Comparison of ENCODE assay signal across 9 mouse cellular contexts in the genomic region with DNA sequence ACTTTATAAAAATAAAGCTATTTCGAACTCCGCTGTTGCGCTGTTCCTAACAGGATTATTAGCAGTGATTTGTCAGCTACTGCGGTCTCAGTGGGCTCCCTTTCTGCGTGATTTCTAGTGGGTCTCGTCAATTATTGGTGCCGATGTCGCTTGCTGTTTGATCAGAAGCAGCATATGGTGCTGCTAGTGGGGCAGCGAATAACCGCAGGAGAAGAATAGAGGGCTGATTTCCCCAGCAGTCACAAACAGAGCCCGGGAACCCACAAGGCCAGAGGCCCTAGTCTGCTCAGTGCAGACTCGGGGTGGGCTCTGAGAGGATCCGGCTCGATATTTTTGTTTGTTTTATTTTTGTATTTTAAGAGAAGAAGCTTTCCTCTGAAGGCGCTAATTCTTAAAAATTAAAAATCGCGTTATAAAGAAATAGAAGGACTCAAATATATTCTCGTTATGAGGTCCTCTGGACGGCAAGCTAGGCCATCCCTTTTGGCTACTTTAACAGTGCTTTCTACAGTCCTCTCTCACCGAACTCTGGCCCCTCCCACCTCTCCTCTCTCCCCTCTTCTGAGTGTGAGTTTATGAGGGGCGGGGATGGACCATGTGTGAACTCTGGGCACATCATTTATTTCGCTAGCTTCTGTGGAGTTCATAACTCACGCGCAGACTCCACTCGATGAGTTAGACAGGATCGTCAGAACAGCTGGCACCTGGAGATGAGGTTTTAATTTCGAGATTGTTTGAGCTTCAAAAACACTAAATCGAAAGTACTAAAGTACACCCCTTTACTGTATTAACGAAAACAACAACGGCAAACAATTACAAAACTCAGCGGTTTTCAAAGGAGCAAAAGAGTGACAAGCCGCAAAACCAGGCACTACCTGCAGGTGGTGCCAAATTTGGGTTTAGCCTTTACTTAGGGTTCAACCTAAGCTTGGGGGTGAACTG. TPM values are rescaled to one million over a fixed set of nuclear protein-coding genes. Genes with fewer than 3 reads are reported as not detected.
DNase-seq lines count a peak whose midpoint lies in the region; ATAC-seq and TF ChIP-seq lines count a peak whose summit lies in the region.
"Had no signal": no experiment of that assay in that cellular context is flagged by ENCODE, and none has a peak within 500 bp of the region (broad histone marks: within the 10 kb centered on the region; RNA-seq: fewer than 3 reads in every experiment).

No protein-coding gene starts in this region.

- peak; percentile 64 for TF ChIP-seq CTCF in lung, embryonic 14.5 days (IDR thresholded peaks at IDR 0.05; ENCODE audit: low read depth)
- 0 out of 2 replicates have a peak, but pooled peaks have one; percentile 12 for TF ChIP-seq CTCF in bone marrow macrophage, adult 2 months (IDR thresholded peaks at IDR 0.05; ENCODE audit: low read depth, low read length)

- no peak overlapping the region for H3K4me3 ChIP-seq in lung, embryonic 14.5 days (ENCODE audit: low read depth, low read length)
- H3K4me3 ChIP-seq in bone marrow macrophage, adult 2 months (ENCODE audit: insufficient read depth, low read length) = no peak overlapping the region
- H3K4me3 ChIP-seq in midbrain, embryonic 11.5 days (ENCODE audit: low read depth, low read length) = peak overlapping the region; percentile 23
- H3K4me3 ChIP-seq: liver, embryonic 13.5 days had no signal

- peaks cover 96% of the 10 kb centered on the region for H3K27me3 ChIP-seq in lung, embryonic 14.5 days (ENCODE audit: insufficient read depth, low read length)
- peaks cover 85% of the 10 kb centered on the region for H3K27me3 ChIP-seq in midbrain, embryonic 11.5 days (ENCODE audit: control insufficient read depth, insufficient read depth, low read length)

- no peak for TF ChIP-seq POLR2A in bone marrow macrophage, adult 2 months (IDR thresholded peaks at IDR 0.05; ENCODE audit: borderline replicate concordance, low read depth, low read length)

- WGBS in lung, embryonic 14.5 days = 4% methylated on average over 32 of the region's 32 CpGs
- 1% methylated on average over 32 of the region's 32 CpGs for WGBS in midbrain, embryonic 11.5 days

- H3K4me2 ChIP-seq in lung, embryonic 14.5 days = no peak overlapping the region
- H3K4me2 ChIP-seq in midbrain, embryonic 11.5 days = peak overlapping the region; percentile 13; the same call in 1 of the 2 replicates
- H3K4me2 ChIP-seq: liver, embryonic 13.5 days had no signal

- peak; percentile 69 for DNase-seq in lung, embryonic 14.5 days
- no peak for DNase-seq in lung, adult 18-20 months
- peak; percentile 71 for DNase-seq in induced T-regulatory cell, adult 2 months (ENCODE audit: low read depth)
- peak; percentile 97 for DNase-seq in midbrain, embryonic 11.5 days (ENCODE audit: low spot score, missing footprints)
- DNase-seq in c-Kit-positive CD71-positive TER-119-positive erythroid progenitor cells, embryonic 14.5 days (ENCODE audit: low spot score) = no peak
- DNase-seq in Muller cell, postnatal 12 days (ENCODE audit: inconsistent ontology term) = no peak
- no peak for DNase-seq in heart, adult 8-10 months (ENCODE audit: low spot score)
- DNase-seq: liver, embryonic 13.5 days had no signal

- no peak for ATAC-seq in lung, embryonic 14.5 days (ENCODE audit: insufficient read depth)
- peak; percentile 28; the same call in 1 of the 2 replicates for ATAC-seq in midbrain, embryonic 11.5 days (ENCODE audit: low FRiP score)

- no peaks in the 10 kb centered on the region for H3K36me3 ChIP-seq in lung, embryonic 14.5 days (ENCODE audit: insufficient read depth)
- H3K36me3 ChIP-seq in midbrain, embryonic 11.5 days (ENCODE audit: control insufficient read depth, insufficient read depth, low read length) = no peaks in the 10 kb centered on the region
- H3K36me3 ChIP-seq: liver, embryonic 13.5 days had no signal

- peaks cover 4% of the 10 kb centered on the region; the same call in 1 of the 2 replicates for H3K4me1 ChIP-seq in lung, embryonic 14.5 days (ENCODE audit: insufficient read depth)
- H3K4me1 ChIP-seq in bone marrow macrophage, adult 2 months (ENCODE audit: control insufficient read depth, insufficient read depth, low read length) = 0 out of 2 replicates have a peak, but pooled peaks cover 2% of the 10 kb centered on the region
- H3K4me1 ChIP-seq in midbrain, embryonic 11.5 days (ENCODE audit: control insufficient read depth, insufficient read depth, low read length) = peaks cover 22% of the 10 kb centered on the region

- no peaks in the 10 kb centered on the region for H3K9me3 ChIP-seq in lung, embryonic 14.5 days (ENCODE audit: low read depth, low read length)
- H3K9me3 ChIP-seq in midbrain, embryonic 11.5 days (ENCODE audit: control insufficient read depth, low read length) = no peaks in the 10 kb centered on the region
- H3K9me3 ChIP-seq: liver, embryonic 13.5 days had no signal

- H3K9ac ChIP-seq in lung, embryonic 14.5 days = no peak overlapping the region
- H3K9ac ChIP-seq in midbrain, embryonic 11.5 days (ENCODE audit: low read length) = peak overlapping the region; percentile 14; the same call in 1 of the 2 replicates
- H3K9ac ChIP-seq: liver, embryonic 13.5 days had no signal

- no peak overlapping the region for H3K27ac ChIP-seq in lung, embryonic 14.5 days (ENCODE audit: low read depth)
- no peak overlapping the region for H3K27ac ChIP-seq in bone marrow macrophage, adult 2 months (ENCODE audit: insufficient read depth, low read depth, low read length)
- H3K27ac ChIP-seq in midbrain, embryonic 11.5 days (ENCODE audit: low read depth, low read length) = no peak overlapping the region
- H3K27ac ChIP-seq: liver, embryonic 13.5 days had no signal

RNA-seq across cellular contexts. Expression of a gene that starts 3.2 kb away (rescaled TPM):
- 0.04 and 0.05 TPM in 2 replicates for polyA plus RNA-seq in lung, embryonic 14.5 days (2014; fragmentation: Nextera tagmentation; extraction: Ambion mirVana)
- polyA plus RNA-seq in bone marrow macrophage, adult 2 months (2012; ENCODE audit: insufficient read depth, insufficient read length, missing spikeins) = 0.15 TPM in 1 of 2 replicates, not detected in the other
- 7.9 and 8.7 TPM in 2 replicates for polyA plus RNA-seq in midbrain, embryonic 11.5 days (2014; fragmentation: Nextera tagmentation; extraction: Ambion mirVana)
- total RNA-seq in heart, adult 8-10 months (2022) = not detected
- polyA plus RNA-seq: liver, embryonic 13.5 days had no signal

Comparison
In these comparisons a context has a peak if more than half of its experiments do, and no peak if none do; other contexts are left out.
1. DNase-seq: peak in lung, embryonic 14.5 days (single experiment), induced T-regulatory cell, adult 2 months (single experiment) and midbrain, embryonic 11.5 days (single experiment); none in lung, adult 18-20 months (0 of 2), c-Kit-positive CD71-positive TER-119-positive erythroid progenitor cells, embryonic 14.5 days (single experiment), Muller cell, postnatal 12 days (single experiment) and heart, adult 8-10 months (single experiment).